Mouse (Mus musculus): Measurements from ENCODE around the gene Add3. TPM values are rescaled to one million over a fixed set of nuclear protein-coding genes. Genes with fewer than 3 reads are reported as not detected.

Add3 gene
- 25.1 and 27.1 TPM in 2 replicates for polyA plus RNA-seq (2015; fragmentation: Nextera tagmentation; extraction: Ambion mirVana)

DNA sequence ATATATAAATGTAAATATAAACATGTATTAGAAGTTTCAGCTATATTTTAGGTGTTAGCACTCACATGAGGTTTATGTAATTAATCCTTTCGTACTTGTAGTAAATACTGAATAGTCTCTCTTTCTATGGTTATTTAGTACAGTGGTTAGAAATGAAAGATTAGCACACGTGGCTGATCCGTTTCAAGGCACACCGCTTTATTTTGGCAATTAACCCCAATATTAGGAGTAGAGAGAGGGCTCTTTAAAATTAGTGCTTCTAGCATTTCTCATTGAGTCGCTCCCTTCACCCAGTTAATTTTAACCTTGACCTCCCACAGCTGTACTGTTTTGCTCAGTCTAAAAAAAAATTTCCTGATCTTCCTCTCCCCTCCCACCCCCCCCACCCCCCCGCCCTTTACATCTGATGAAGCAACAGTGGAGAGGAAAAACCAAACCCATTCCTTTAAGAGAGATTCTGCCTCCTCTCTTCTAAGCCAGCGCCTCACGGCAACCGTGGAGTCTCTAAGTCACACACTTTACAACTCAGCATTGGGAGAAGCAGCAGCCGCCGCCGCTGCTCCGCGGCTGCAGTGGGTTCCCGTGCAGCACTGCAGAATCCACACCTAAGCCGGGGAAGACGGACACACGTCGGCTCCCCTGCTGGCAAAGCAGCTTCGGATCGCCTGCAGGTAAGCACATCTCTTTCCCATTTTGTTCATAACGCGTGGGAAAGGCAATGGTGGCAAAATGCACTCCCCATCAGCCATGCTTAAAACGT, at the start of gene Add3:
TSS of gene Add3 (plus strand) at position 400 of the 760 bp plus-strand sequence.
- no peak within 1 kb of the TSS for H3K27ac ChIP-seq
- peaks cover 37% of the 10 kb centered on the region for H3K4me1 ChIP-seq (replicated peaks)
- H3K9ac ChIP-seq (replicated peaks), result peak within 1 kb of the TSS; percentile 59
- H3K36me3 ChIP-seq, result no peaks in the 10 kb centered on the region
- H3K27me3 ChIP-seq, result peaks cover 21% of the 10 kb centered on the region
- peak within 1 kb of the TSS; percentile 97 for H3K4me2 ChIP-seq (replicated peaks)
- no peaks in the 10 kb centered on the region for H3K9me3 ChIP-seq
- WGBS, result 6% methylated on average over 24 of the region's 24 CpGs
- no peak for ATAC-seq
- H3K4me3 ChIP-seq (replicated peaks), result peak within 1 kb of the TSS; percentile 90

DNA sequence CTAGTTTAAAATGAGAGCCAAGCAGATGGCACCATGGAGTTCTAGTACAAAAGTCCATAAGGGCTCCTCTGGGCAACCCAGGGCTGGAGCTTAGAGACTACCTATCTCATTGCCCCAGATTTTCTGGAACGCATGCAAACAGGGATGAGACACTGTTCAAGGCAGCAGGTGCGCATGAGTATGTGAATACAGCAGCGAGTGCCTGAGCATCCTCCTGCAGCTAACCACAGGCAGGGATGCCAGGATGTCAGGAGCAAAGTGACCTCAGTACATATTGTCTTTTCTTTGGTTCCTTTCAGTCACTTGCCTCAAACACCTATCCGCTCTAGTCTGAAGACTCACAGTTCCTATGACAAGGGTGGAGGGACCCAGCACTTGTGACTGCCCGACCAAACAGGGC, 49.6 kb upstream of the Add3 start:
- H3K4me1 ChIP-seq (replicated peaks), result peaks cover 15% of the 10 kb centered on the region
- H3K36me3 ChIP-seq, result no peaks in the 10 kb centered on the region
- H3K4me2 ChIP-seq (replicated peaks), result no peak overlapping the region
- 90% methylated on average over 5 of the region's 5 CpGs for WGBS
- no peaks in the 10 kb centered on the region for H3K9me3 ChIP-seq
- no peak overlapping the region for H3K27ac ChIP-seq
- ATAC-seq, result no peak
- H3K4me3 ChIP-seq (replicated peaks), result no peak overlapping the region
- H3K27me3 ChIP-seq, result no peaks in the 10 kb centered on the region; the same call in 1 of the 2 replicates
- H3K9ac ChIP-seq (replicated peaks), result no peak overlapping the region

DNA sequence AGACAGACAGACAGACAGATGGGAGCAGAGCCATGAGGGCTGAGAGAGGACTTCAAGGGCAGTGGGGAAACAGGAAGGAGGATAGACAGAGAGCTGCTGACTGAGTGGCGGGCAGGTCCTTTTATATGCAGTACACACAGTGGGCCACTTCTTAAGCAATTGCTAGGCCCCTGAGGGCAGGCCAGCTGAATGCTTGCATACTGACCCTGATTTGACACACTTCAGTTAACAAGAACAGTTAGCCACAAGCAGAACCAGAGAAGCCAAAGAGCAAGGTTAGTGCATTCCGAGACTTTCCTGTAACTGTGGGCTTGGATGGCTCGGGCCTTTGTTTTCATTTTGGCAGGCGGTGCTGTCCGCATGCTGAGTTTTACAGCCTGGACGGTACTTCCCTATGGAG, 48.0 kb upstream of the Add3 start:
- no peak overlapping the region for H3K27ac ChIP-seq
- no peak overlapping the region for H3K9ac ChIP-seq (replicated peaks)
- no peaks in the 10 kb centered on the region for H3K9me3 ChIP-seq
- no peaks in the 10 kb centered on the region; the same call in 1 of the 2 replicates for H3K27me3 ChIP-seq
- WGBS, result 56% methylated on average over 6 of the region's 6 CpGs
- H3K4me3 ChIP-seq (replicated peaks), result no peak overlapping the region
- ATAC-seq, result no peak
- H3K4me1 ChIP-seq (replicated peaks), result peaks cover 13% of the 10 kb centered on the region
- H3K4me2 ChIP-seq (replicated peaks), result no peak overlapping the region
- H3K36me3 ChIP-seq, result no peaks in the 10 kb centered on the region

DNA sequence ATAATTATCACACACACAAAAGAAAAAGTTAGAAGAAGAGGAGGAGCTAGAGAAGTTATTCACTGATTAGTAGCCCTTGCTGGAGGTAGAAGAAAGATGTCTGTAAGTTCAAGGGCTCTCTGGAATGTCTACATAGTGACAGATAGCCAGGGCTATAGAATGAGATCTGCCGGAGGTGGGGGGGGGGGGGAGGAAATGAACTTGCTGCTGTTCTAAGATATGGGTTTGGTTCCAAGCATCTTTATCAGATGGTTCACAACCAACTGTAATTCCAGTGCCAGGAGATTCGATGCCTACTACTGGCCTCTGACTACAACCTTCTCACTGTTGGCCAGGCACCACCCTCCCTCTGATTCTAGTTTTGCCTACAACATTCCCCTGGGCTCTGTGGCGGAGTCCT, 46.9 kb upstream of the Add3 start:
- peaks cover 7% of the 10 kb centered on the region; the same call in 1 of the 2 replicates for H3K4me1 ChIP-seq (replicated peaks)
- H3K4me3 ChIP-seq (replicated peaks), result no peak overlapping the region
- H3K27ac ChIP-seq, result no peak overlapping the region
- WGBS, result 83% methylated on average over 3 of the region's 3 CpGs
- H3K36me3 ChIP-seq, result no peaks in the 10 kb centered on the region
- ATAC-seq, result no peak
- H3K27me3 ChIP-seq, result no peaks in the 10 kb centered on the region; the same call in 1 of the 2 replicates
- H3K4me2 ChIP-seq (replicated peaks), result no peak overlapping the region
- H3K9me3 ChIP-seq, result no peaks in the 10 kb centered on the region
- H3K9ac ChIP-seq (replicated peaks), result no peak overlapping the region

DNA sequence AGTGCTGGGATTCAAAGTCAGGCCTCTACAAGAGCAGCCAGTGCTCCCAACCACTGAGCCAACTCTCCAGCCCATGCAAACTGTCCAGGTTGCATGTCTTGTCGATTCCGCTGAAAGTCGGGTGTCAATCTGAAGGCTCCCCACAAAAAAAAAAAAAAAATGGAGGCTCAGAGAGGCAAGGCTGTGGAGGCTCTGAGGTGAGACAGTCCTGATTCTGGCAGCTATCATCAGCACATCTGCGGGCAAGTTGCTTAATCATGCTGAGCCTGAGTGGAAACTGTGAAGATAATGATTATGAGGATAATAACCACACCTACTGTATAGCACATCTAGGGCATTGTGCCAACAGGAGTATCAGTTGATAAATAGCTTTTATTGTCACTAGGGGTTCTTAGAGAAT, 45.6 kb upstream of the Add3 start:
- Histone ChIP-seq H3K27me3 (no peaks in the 10 kb centered on the region; the same call in 1 of the 2 replicates), H3K9me3 (no peaks in the 10 kb centered on the region), H3K4me3 (replicated peaks) (no peak overlapping the region), H3K4me2 (replicated peaks) (no peak overlapping the region), H3K9ac (replicated peaks) (no peak overlapping the region), H3K27ac (no peak overlapping the region), H3K36me3 (no peaks in the 10 kb centered on the region), H3K4me1 (replicated peaks) (peaks cover 7% of the 10 kb centered on the region; the same call in 1 of the 2 replicates)
- 91% methylated on average over 4 of the region's 4 CpGs for WGBS
- no peak for ATAC-seq

DNA sequence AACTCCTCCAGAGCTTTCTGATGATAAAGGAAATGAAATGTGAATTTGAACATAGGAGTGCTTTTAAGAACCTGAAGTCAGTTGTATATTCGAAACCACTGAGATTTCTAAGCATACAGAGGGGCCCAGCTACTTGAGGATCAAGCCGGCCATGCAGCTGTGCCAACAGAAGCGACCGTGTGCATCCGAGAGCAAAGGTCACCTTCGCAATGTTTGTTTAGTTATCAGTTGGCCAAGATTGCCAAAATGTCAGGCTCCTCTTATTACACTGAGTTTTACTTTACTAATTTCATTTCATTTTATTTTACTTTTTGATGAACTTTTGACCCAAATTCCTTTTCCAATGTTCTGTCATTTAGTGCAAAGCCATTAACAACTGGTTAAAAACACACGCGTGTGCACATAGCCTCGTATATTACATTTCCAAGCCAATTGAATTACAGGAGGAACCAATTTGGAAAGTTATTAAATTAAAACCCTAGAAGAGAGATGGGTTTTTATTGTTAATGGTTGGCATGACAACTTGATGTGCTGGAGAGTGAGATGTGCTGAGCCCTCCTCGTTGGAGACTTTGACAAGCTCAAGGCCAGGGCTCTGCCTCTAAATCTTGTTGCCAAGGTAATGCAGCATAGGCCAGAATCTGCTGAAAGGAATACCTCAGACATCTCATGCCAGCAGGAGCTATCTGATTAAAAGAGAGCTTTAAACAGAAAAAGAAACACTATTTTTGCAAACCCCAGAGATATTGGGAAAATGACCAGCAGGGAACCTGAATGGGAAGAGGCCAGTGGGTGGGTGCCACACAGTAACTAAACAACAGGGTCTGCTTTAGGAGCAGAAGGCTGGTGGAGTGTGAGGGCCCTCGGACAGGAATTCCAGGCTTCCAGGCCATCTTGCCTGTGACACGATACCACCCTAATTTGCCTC, 38.6 kb upstream of the Add3 start:
- Histone ChIP-seq H3K9me3 (no peaks in the 10 kb centered on the region), H3K4me3 (replicated peaks) (no peak overlapping the region), H3K27me3 (no peaks in the 10 kb centered on the region), H3K4me2 (replicated peaks) (no peak overlapping the region), H3K9ac (replicated peaks) (no peak overlapping the region), H3K36me3 (no peaks in the 10 kb centered on the region), H3K4me1 (replicated peaks) (peaks cover 4% of the 10 kb centered on the region; the same call in 1 of the 2 replicates), H3K27ac (no peak overlapping the region)
- ATAC-seq, result no peak
- WGBS, result 71% methylated on average over 12 of the region's 12 CpGs

DNA sequence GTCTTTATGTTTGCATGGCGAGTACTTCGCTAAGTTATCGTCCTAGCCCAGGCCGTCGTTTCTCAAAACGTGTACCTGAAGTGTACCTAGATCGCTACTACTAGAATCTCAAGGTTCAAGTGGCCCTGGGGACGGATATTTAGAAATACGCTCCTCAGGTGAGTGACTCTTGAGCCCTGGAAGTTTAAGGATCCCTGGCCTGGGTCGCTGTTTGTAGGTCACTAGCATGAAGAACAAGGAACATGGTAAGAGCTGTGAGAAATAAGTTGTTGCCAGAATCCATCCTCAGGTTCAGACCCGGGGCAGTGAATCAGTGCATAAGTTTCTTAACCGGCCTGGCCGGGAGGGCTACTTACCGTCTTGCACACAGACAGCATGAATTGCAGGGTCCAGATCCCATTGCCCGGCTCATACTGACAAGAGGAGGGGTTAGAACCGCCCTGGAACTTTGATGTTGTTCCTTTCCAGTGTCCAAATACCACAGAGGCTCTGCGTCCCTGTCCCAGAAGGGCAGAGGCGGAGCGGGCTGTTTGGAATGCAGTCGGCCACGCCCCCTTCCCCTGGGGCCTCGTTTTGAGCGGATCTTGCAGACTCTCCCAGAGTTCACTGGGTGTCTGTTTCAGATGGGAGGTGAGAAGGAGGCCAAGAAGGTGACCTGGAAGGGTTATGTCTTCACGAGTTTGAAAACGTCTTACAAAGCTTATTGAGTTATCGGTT, 34.7 kb upstream of the Add3 start:
- Histone ChIP-seq H3K9me3 (no peaks in the 10 kb centered on the region), H3K36me3 (no peaks in the 10 kb centered on the region), H3K27ac (no peak overlapping the region), H3K9ac (replicated peaks) (no peak overlapping the region), H3K27me3 (no peaks in the 10 kb centered on the region), H3K4me2 (replicated peaks) (no peak overlapping the region), H3K4me3 (replicated peaks) (no peak overlapping the region), H3K4me1 (replicated peaks) (peaks cover 4% of the 10 kb centered on the region; the same call in 1 of the 2 replicates)
- WGBS, result 48% methylated on average over 26 of the region's 26 CpGs
- no peak for ATAC-seq

DNA sequence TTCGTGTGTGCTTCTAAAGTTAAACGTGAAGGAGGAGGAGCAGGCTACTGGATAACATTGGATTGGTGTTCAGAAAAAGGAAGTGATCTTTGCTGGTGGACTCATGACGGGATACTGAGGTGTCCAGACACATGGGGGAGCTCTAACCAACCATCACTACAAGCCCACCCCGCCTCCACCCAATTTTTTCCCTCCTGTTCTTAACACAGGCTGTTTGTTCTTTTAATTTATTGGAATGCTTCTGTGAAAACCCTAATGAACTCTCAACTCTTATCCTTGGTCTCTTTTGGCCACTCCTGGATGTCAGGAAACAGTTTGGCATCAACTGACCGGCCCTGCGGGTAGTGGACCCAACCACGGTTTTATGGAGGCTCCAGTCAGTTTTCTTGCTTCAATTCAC, 33.3 kb upstream of the Add3 start:
- 87% methylated on average over 7 of the region's 7 CpGs for WGBS
- no peak overlapping the region for H3K4me2 ChIP-seq (replicated peaks)
- peaks cover 5% of the 10 kb centered on the region; the same call in 1 of the 2 replicates for H3K4me1 ChIP-seq (replicated peaks)
- no peaks in the 10 kb centered on the region for H3K9me3 ChIP-seq
- no peak overlapping the region for H3K9ac ChIP-seq (replicated peaks)
- no peak for ATAC-seq
- no peaks in the 10 kb centered on the region for H3K27me3 ChIP-seq
- H3K27ac ChIP-seq, result no peak overlapping the region
- no peak overlapping the region for H3K4me3 ChIP-seq (replicated peaks)
- no peaks in the 10 kb centered on the region for H3K36me3 ChIP-seq

DNA sequence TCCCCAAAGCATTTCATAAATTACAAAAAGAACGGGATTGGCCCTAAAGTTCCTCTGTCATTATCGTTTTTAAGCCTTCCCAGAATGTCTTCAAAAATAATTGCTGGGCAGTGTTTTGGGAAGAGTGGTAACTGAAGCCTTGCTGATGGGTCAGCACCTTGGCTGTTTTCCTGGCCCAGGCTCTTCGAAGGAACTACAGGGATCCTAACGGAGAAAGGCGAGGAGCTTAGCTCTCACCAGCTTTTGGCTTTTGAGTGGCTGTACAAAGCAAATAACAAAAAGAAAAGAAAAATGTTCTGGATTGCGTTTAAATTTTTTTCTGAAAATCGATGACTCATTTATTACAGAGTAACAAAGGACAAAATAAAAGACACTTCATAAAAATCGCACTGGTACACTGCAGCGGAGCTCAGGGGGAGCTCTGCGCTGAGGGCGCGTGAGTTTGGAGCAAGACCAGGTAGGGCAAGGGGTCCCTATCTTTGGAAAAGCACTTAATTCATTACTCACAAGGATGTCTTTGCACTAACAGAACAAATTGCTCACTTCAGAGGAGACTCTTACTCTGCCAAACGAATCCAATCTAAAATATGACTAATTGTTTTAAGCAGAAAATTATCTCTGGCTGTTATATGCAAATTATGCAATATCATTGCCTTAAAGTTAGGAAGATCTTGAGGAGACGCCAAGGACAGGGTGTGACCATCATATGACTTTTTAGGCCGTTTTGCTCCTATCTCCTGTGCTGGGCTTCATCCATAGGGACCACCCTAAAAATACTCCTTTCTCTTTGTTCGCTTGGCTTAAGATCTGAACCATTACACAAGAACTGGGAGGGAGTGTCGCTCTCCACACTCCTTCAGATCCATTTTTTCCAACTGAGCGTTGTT, 32.6 kb upstream of the Add3 start:
- no peak overlapping the region for H3K27ac ChIP-seq
- H3K9me3 ChIP-seq, result no peaks in the 10 kb centered on the region
- no peaks in the 10 kb centered on the region for H3K36me3 ChIP-seq
- ATAC-seq, result no peak
- no peaks in the 10 kb centered on the region for H3K27me3 ChIP-seq
- H3K4me3 ChIP-seq (replicated peaks), result no peak overlapping the region
- no peak overlapping the region for H3K4me2 ChIP-seq (replicated peaks)
- H3K9ac ChIP-seq (replicated peaks), result no peak overlapping the region
- WGBS, result 88% methylated on average over 18 of the region's 18 CpGs
- H3K4me1 ChIP-seq (replicated peaks), result peaks cover 8% of the 10 kb centered on the region; the same call in 1 of the 2 replicates

DNA sequence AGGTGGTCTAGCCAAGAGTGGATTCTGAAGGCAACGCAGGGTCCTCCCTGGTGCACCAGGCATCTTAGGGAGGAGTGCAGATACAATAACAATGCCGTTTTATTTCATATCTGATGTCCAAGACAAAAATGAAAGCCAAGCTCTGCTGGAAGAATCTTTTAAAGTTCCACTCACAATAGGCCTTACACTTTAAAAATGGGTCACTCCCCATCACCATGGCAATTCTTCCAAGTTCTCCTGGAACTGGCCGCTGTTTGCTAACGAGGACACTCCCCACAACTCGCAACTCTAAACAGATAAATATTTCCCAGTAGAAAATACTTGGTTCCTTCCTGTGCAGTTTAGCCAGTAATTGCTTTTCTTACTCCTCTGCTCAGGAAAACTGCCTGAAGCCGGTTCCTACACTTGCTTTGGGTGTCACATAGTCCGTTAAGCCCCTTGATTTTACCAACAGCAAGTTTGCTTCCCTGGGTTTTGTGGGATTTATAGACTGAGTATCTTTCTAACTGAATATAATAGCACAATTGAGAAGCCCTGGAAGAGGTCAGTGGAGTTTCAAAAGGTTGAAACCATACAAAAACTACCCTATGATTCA, 28.1 kb upstream of the Add3 start:
- ATAC-seq, result no peak
- Histone ChIP-seq H3K9me3 (no peaks in the 10 kb centered on the region; the same call in 1 of the 2 replicates), H3K9ac (replicated peaks) (no peak overlapping the region), H3K27ac (no peak overlapping the region), H3K4me2 (replicated peaks) (no peak overlapping the region), H3K36me3 (no peaks in the 10 kb centered on the region), H3K27me3 (no peaks in the 10 kb centered on the region), H3K4me3 (replicated peaks) (no peak overlapping the region), H3K4me1 (replicated peaks) (0 out of 2 replicates have a peak, but pooled peaks cover 5% of the 10 kb centered on the region)
- 62% methylated on average over 7 of the region's 7 CpGs for WGBS

Data from midbrain, embryonic 13.5 days (tissue).